Mouse (Mus musculus): ENCODE results near the gene Pex6. TPM values are rescaled to one million over a fixed set of nuclear protein-coding genes. Genes with fewer than 3 reads are reported as not detected.

The Pex6 gene
- total RNA-seq, 2 experiments from 2014 or later = 54.6 to 55.5 TPM

DNA sequence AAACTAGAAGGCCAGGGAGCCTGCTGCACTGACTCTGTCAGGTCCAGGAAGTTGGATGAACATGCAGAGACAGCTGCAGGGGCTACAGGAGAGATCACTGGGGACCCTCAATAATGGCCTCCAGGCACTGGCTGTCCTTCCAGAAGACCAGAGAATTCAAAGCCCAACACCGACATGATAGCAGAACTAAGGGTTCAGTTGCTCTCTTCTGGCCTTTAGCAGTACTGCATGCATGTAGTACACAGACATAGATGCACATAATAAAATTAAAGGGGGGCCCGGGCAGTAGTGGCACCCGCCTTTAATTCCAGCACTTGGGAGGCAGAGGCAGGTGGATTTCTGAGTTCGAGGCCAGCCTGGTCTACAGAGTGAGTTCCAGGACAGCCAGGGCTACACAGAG is 59.8 kb downstream of the Pex6 start:
- no peak for DNase-seq (ENCODE audit: extremely low spot score in 1 of 2, low spot score in 2 of 2)
- intact Hi-C loops (cut with DNase I) = no loop called here
- no peak overlapping the region for H3K4me3 ChIP-seq
- no peak overlapping the region for H3K27ac ChIP-seq
- peak; percentile 15 for TF ChIP-seq CTCF (IDR thresholded peaks at IDR 0.05)

- intact Hi-C loops (cut with DNase I) = loop anchor here (2.0 kb wide), 1 partner anchor 19 kb away; the partner anchor contains the start of gene Cnpy3
- no peak for DNase-seq (ENCODE audit: extremely low spot score in 1 of 2, low spot score in 2 of 2)
Measured at GRCm38 (mm10) chr17:46771616-46772015, 60.4 kb downstream of the Pex6 start.

DNA sequence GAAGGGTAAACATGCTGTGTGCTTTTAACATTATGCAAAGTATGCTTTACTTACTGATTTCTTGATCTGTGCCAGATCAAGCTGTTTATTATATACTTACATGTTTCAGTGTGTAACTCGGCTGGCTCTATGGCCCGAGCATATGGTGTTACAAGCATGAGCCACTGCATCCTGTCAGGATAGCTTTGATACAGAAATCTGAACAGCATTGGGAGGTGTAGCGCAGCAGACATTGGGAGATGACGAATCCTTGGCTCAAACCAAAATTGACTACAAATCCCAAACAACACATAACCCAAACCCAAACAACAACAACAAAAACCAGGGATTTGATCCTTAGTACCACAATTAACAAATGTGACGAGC is 60.8 kb downstream of the Pex6 start:
- TF ChIP-seq CTCF (IDR thresholded peaks at IDR 0.05) = no peak
- peak overlapping the region; percentile 87 for H3K27ac ChIP-seq
- DNase-seq (ENCODE audit: extremely low spot score in 1 of 2, low spot score in 2 of 2) = no peak
- peak overlapping the region; percentile 86 for H3K4me3 ChIP-seq
- intact Hi-C loops (cut with DNase I) = loop anchor here (2.0 kb wide), 1 partner anchor 19 kb away; the partner anchor contains the start of gene Cnpy3

More at GRCm38 (mm10) chr17:46771616-46772015, 60.4 kb downstream of the Pex6 start:
- peak overlapping the region; percentile 86 for H3K4me3 ChIP-seq
- TF ChIP-seq CTCF (IDR thresholded peaks at IDR 0.05) = no peak
- peak overlapping the region; percentile 87; the same call in 1 of the 2 replicates for H3K27ac ChIP-seq

- Histone ChIP-seq H3K27ac (peak within 1 kb of the TSS; percentile 87), H3K4me3 (peak within 1 kb of the TSS; percentile 86)
- DNase-seq (ENCODE audit: extremely low spot score in 1 of 2, low spot score in 2 of 2) = peak; percentile 80 to 82
- TF ChIP-seq CTCF (IDR thresholded peaks at IDR 0.05) = no peak
- intact Hi-C loops (cut with DNase I) = loop anchor here (2.0 kb wide), 1 partner anchor 20 kb away; the partner anchor contains the start of gene Cnpy3
Measured at GRCm38 (mm10) chr17:46772404-46773277, 61.4 kb downstream of the Pex6 start, which contains the start of gene 2310039H08Rik. TSS of gene 2310039H08Rik (plus strand) at chr17:46772635.

DNA sequence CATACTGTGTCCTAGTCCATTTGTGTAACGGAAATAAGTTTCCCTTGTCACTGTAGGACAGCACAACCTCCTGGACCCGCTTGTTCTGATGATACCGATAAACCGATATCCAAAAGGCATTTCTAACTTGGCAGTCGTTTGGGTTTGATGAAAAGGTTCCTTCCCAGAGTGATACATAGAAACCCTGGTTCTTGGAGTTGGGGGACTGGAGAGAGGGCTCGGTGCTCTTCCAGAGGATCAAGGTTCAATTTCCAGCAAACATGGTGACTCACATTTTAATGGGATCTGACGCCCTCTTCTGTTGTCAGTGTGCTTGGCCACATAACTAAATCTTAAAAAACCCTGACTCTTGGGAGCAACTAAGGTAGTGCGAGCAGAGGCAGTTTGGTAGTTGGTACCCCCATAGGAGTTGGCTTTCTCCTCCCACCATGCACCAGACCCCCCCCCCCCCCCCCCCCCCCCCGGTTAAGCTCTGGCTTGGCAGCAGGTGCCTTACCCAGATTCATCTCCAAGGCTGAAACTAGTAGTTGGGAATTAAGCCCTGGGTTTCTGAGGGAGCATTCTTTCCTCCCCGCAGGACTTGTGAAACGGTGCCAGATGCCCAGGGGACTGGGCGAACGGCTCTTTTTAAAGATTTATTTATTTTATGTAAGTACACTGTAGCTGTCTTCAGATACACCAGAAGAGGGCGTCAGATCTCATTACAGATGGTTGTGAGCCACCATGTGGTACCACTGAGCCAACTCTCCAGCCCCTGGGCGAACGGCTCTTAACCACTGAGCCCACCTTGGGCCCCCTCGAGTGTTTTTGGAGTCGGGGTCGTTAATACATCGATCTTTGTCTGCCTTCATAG is 62.2 kb downstream of the Pex6 start:
- intact Hi-C loops (cut with DNase I) = loop anchor here (2.0 kb wide), 1 partner anchor 21 kb away; the partner anchor contains the start of gene Cnpy3
- no peak for DNase-seq (ENCODE audit: extremely low spot score in 1 of 2, low spot score in 2 of 2)
- peak; percentile 26 for TF ChIP-seq CTCF (IDR thresholded peaks at IDR 0.05)
- Histone ChIP-seq H3K27ac (peak overlapping the region; percentile 87; the same call in 1 of the 2 replicates), H3K4me3 (peak overlapping the region; percentile 86)

DNA sequence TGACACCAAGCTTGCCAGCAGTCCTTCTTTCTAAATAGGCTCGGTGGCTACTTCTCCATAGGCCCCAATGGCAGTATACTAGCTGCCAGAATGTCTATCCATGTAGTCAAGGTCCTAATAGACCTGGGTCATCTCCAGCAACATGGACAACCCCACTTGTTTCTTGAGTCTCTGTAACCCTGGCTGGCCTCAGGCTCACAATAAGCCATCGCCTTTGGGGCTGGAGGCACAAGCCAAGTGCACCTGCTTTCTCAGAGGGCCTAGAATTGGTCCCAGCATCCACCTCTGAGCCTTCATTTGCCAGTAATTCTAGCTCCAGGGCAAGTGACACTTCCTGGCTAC is 62.8 kb downstream of the Pex6 start:
- H3K4me3 ChIP-seq = no peak overlapping the region
- DNase-seq (ENCODE audit: extremely low spot score in 1 of 2, low spot score in 2 of 2) = no peak
- intact Hi-C loops (cut with DNase I) = no loop called here
- no peak for TF ChIP-seq CTCF (IDR thresholded peaks at IDR 0.05)
- no peak overlapping the region for H3K27ac ChIP-seq

- no peak for DNase-seq (ENCODE audit: extremely low spot score in 1 of 2, low spot score in 2 of 2)
- H3K4me3 ChIP-seq = no peak overlapping the region
- H3K27ac ChIP-seq = no peak overlapping the region
- intact Hi-C loops (cut with DNase I) = no loop called here
- no peak for TF ChIP-seq CTCF (IDR thresholded peaks at IDR 0.05)
Measured at GRCm38 (mm10) chr17:46775070-46775469, 63.8 kb downstream of the Pex6 start.

Other genes with a start within 250 kb of the Pex6 start
- 100 to 1,000 TPM; 136 to 148 TPM for gene Ttbk1, start 223.8 kb upstream of the Pex6 start, total RNA-seq (2021)
- 1 to 10 TPM; 4.2 to 5.0 TPM for gene Dnph1, start 214.8 kb upstream of the Pex6 start, total RNA-seq (2021)
- gene Cul9, start 165.1 kb upstream of the Pex6 start, total RNA-seq (2021) = 10 to 100 TPM; 66.6 to 70.1 TPM
- 10 to 100 TPM; 57.0 to 74.2 TPM for gene Srf, start 155.3 kb upstream of the Pex6 start, total RNA-seq (2021)
- gene Ptk7, start 82.0 kb upstream of the Pex6 start, total RNA-seq (2021) = 1 to 10 TPM; 8.3 to 9.4 TPM
- gene Klc4, start 65.4 kb upstream of the Pex6 start, total RNA-seq (2021) = 10 to 100 TPM; 21.9 to 24.4 TPM
- gene Mrpl2, start 65.2 kb upstream of the Pex6 start, total RNA-seq (2021) = 10 to 100 TPM; 49.1 to 53.2 TPM
- gene Cul7, start 61.1 kb upstream of the Pex6 start, total RNA-seq (2021) = 10 to 100 TPM; 25.9 to 30.0 TPM
- gene Rrp36, start 37.1 kb upstream of the Pex6 start, total RNA-seq (2021) = 10 to 100 TPM; 14.9 to 15.7 TPM
- 100 to 1,000 TPM; 114 to 122 TPM for gene Mea1, start 32.7 kb upstream of the Pex6 start, total RNA-seq (2021)
- 100 to 1,000 TPM; 195 to 200 TPM for gene Klhdc3, start 30.5 kb upstream of the Pex6 start, total RNA-seq (2021)
- gene Ppp2r5d, start 6.4 kb upstream of the Pex6 start, total RNA-seq (2021) = 10 to 100 TPM; 79.5 to 83.9 TPM
- 1 to 10 TPM in 1 of 2 experiments, under 1 TPM in 1; 0.70 to 2.1 TPM for gene Gnmt, start 17.7 kb downstream of the Pex6 start, total RNA-seq (2021)
- 10 to 100 TPM; 65.1 to 68.1 TPM for gene Cnpy3, start 40.8 kb downstream of the Pex6 start, total RNA-seq (2021)
- under 1 TPM in 1 of 2 experiments, not detected in 1; 0.28 TPM for gene Ptcra, start 52.2 kb downstream of the Pex6 start, total RNA-seq (2021)
- gene 2310039H08Rik, start 61.2 kb downstream of the Pex6 start, total RNA-seq (2021) = 1 to 10 TPM; 6.3 to 6.5 TPM
- 10 to 100 TPM; 36.7 to 51.5 TPM for gene Rpl7l1, start 71.2 kb downstream of the Pex6 start, total RNA-seq (2021)
- gene Bicral, start 147.0 kb downstream of the Pex6 start, total RNA-seq (2021) = 10 to 100 TPM; 57.5 to 59.7 TPM
- 10 to 100 TPM; 30.9 to 35.3 TPM for gene Tbcc, start 179.2 kb downstream of the Pex6 start, total RNA-seq (2021)
- not detected for gene Prph2, start 199.0 kb downstream of the Pex6 start, total RNA-seq (2021)